Mouse (Mus musculus) lung, postnatal 36 days (tissue): ENCODE results near the gene Srebf2.
A peak's percentile ranks its signal among the peaks of the same experiment; 100 is the strongest.

ENCODE experiments used
- DNase-seq: peaks from one replicate; pipeline ENCODE4 v3.0.0; 2022; ENCODE audit warnings: mixed read lengths

Srebf2 gene

DNA sequence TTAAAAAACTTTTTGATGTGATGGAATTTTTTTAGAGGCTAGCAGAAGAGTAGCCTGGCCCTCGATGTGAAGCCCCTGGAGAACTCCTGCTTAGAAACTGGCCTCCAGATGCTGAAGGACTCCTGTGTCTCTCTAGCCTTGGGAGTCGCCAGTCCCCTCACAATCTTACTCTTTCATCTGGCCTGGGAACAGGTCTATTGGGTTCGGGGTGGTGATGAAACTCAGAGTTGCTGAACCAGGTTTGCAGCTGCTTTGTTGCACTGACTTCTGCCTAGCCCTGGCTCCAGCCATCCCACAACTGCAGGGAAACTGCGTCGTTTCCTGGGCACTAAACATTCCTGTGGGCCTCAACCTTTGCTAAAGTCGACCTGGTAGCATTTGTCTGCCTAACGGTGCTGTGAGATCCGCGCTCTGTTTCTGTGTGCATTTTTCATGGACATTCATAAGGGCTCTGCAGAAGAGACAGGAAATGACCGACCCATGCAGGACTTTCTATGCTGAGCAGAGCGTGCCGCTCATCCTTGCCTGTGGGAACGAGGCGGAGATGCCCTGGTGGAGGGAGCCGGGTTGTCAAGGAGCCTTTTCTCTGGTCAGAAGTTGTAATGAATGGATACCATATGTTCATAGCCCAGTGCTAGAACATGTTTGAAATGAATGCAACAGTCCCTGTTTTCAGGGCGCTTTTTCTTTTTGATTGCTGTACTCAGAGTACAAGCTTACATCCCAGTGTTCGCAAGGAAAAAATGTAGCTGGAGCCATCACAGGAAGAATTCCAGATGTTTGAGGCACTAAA, 11.5 kb downstream of the Srebf2 start:
- no peak for DNase-seq

DNA sequence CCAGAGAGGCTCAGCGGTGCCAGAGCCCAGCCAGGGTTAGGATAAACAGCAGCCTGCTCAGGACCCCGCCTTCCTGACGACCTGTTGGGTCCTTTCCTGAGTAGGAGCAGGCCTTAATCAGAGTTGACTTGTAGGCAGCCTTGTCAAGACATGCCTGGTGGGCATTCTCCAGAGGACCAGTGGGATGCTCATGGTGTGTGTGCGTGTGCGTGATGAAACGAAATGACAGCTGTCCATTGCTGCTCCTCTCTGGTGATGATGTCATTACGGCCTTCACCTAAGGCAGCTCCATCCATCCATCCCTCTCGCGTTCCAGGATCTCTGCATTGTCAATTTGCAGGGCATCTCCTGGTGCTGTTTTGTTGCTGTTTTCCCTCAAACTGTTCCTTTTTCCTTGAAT, 12.5 kb downstream of the Srebf2 start:
- DNase-seq, result no peak

DNA sequence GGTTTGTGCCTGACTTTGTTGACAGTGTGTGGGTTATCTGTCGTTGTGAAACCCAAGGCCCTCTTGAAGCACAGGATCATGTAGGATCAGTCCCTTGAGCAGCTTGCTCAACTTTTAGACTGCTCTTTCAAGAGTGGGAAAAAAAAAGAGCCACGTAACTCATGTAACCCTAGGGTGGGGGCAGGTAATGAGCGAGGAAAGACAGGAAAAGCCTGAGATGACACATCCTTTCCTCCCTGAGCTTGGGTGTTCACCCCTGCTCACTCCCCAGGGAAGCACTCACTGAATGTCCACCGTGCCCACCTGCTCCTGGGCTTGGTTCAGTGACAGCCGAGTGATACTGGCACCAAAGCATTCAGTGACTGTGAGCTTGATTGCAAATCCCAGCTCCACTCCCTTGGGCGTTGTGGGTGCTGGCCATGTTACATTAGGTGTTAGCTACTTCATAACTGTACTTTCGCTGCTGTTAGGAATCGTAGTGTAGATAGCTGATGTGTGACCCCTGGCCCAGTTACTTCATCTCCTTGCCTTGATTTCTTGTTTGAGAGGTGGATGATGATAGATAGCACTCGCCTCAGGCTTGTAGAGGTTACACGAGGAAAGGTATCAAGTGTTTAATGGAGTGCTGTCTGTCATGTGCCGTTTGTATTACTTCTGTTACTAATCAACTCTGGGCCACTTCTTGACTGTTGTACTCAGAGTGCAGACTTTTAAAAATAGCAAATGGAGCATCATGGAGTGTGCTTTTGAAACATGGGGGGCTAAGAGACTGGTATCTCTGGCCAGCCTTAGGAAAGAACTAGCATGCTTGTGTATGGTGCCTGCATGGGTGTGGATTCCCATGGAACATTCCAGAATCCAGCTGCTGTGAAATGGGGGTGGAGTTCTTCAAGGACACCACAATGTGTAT, 14.0 kb downstream of the Srebf2 start:
- DNase-seq, result peak; percentile 62

DNA sequence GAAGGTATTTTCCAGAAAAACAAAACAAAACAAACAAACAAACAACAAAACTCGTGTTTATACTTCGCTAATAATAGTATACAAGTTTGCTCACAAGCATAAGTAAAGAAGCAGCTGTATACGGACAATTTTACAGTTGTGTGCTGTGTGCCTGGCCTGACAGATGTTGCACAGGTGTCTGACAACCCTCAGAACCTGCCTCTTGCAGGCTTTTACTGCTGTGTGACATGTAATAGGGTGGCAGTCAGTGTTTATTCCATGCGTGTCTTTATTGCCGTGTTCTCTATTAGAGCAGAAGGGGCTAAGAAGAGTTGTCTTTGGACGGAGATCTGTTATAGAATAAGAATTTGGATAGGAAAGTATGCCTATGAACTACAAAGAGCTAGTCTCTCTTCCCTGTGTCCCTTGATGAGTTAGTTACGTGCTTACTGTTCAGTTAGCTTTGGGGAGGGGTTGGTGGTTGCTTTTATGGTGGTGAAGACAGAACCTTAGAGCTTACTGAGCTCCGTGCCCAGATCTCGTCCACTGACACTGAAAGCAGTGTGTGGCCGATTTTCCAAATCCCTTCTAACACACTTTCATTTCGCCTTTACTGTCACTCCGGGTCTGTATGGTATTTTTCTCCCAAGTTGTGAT, 15.1 kb downstream of the Srebf2 start:
- no peak for DNase-seq

DNA sequence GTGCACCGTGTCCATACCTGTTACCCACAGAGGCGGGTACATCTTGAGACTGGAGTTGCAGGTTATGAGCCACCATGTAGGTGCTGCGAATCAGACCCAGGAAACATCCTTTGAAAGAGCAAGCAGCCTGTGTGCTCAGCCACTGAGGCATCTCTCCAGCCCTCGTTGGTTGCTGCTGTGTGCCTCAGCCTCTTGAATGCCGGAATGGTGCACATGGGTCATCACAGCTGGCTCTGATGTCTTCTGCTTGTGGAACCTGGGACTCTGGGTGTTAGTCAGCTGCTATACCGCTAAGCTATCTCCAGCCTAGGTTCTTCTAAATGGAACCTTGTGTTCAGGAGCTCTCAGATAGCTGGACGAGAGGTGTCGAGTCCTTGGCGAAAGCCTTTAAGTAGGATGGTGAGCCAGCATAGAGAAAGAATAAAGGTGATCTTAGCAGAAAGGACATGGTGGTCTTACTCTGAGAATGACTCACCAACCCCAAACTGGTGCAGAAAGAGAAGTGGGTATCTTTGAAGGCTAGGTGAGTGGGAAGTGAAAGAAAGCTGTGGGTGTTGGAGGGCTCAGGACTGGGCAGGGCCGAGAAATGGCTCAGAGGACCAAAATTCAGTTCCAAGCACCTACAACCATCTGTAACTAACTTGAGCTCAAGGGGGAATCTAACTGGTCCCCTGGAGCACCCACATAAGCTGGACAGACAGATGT, 16.5 kb downstream of the Srebf2 start:
- DNase-seq, result no peak

DNA sequence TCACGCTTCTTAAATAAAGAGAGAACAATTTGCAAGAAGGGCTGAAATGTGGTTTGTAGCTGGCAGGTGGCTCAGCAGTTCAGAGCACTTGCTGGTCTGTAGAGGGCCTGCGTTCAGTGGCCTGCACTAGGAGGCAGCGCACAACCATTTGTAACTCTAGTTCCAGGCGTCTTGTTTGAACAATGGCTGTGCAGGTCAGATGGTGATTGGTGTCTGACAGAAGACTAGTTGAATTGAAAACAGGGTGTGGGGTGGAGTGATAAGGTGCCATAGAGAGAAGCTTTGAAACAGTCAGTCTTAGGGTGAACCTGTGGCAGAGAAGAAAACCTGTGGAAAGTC, 17.0 kb downstream of the Srebf2 start:
- DNase-seq, result no peak

DNA sequence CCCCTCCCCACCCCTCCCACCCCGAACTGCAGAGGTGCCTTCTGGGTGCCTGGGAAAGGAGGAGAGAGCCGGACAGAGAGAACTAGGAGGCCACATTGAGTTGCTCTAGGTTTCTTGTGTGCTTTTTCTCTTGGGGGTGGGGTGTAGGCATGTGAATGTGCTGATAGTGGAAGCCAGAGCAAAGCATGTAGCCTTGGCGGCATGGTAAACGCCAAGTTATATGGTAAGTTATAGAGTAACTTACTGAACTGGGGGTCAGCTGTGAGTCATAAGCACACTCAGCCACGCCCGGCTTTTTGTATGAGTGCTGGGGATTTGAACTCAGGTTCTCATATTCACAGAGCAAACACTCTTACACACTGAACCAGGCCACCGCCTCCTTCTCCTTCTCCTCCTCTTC, 17.5 kb downstream of the Srebf2 start:
- no peak for DNase-seq

DNA sequence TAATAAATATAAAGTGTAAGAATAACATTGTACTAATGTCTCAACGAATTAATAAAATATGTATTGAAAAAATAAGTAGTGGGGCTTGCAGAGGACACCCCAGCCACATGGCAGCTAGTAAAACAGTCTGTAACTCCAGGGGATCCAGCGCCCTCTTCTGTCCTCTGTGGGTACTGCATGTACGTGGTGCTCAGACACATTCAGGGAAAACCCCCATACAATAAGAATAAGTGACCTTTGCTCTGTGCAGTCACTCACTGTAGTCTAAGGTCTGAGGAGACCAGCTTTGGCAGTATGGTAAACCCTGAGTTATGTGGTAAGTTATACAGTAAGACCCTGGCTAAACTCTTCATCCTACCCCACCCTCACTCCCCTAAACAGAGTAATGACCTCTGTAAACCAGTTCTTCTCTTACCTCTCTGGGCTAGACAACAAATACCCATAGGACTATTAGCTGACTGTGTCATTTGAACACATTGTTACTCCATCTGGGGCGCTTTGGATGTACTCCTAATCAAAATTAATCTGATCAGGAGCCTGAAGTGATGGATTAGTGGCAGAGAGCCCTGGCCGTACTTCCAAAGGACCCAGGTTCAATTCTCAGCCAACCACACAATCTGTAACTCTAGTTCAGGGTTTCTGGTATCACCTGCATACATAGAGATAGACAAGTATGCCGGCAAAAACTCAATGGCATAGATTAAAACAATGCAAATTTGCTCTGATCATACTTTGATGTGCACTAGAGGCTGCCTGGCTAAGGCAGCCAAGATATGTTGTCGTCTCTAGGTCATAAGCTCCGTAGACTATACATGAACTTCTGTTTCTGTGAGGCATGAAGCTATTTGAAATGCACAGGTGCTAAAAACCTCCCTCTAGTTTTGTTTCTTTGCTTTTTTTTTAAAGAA, 18.6 kb downstream of the Srebf2 start:
- DNase-seq, result peak; percentile 94

DNA sequence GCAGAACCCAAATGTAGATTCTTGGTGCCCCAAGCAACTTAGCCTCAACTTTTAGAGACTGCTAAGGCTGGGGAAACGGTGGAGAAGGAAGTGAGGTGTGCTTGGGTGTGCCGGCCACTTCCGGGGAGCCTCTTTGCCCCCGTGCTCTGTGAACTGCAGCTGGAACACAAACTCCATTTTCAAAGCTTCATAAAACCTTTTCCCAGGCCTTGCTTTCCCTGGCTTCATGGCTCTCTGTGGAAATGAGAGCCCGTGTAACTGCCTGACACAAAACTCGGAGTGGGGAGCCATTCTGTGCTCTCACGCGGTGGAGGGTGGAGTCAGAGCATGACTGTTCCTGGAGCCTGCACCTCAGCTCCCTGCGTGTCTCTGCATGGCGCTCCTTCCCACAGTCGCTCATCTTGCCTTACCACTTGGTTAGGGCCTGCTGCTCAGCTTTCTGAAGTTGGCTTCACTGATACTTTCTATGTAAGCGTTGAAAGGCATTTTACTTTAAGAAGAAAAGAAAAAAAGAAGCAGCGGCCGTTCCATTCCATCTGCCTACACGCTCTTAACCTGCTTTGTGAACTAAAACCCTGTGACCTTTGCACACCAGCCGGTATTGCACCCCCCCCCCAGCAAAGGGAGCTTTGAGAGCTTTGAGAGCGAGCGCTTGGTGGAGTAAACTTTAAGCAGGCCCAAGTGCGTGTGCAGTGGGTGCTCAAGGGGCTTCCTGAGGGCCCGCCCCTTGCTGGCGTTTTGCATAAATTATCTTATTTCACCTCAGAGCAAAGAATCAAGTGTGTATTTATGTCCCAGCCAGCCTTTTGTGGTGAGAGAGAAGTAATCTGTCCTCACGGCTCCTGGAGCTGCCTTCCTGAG, 19.5 kb downstream of the Srebf2 start:
- DNase-seq, result no peak

DNA sequence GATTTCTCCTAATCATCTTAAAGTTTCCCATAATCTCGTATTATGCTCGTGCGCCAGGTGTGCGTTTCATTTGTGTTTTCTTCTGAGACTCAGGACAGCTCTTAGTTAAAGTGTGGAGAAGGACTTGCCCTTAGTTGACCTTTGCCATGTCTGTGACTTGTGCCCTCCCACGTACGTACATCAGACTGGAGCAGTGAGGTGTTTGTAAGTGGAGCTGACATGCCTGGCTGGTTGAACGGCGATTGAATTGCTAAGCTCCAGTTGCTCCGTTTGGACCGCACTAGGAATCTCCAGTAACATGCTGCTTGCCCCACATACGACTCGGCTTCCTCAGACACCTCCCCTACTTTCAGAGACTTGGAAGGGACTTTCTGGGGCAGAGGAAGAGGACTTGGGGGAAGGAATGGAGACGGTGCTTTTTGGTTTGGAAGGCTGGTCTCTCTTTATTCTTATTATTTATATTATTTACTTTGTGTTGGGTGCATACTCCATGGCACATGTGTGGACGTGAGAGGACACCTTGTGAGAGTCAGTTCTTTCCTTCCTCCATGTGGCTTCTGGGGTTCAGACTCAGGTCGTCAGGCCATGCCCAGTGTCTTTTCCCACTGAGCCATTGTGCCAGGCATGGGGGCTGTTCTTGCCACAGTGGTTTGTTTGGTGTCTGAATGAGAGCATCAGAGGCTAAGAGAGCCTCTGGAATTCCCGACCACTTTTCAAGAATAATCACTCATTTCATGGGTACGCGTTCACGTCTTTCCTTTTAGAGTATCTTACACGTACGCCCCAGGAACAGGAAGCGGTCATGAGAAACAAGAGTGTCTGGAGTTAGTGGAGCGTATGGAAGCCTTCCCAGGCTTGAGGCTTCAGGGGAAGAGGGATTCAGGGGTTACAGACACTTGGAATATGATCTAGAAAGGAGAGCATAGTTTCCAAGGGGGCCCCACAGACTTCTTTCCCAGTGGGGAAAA, 20.5 kb downstream of the Srebf2 start:
- no peak for DNase-seq

DNA sequence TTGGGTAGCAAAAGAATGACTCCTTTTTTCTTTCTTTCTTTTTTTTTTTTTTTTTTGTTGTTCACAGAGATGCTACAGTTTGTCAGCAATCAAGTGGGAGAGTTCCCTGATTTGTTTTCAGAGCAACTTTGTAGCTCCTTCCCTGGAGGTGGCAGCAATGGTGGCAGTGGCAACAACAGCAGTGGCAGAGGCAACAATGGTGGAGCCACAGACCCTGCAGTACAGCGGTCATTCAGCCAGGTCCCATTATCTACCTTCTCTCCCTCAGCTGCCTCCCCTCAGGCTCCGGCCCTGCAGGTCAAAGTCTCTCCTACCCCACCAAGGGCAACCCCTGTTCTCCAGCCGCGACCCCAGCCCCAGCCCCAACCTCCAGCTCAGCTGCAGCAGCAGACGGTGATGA, 22.7 kb downstream of the Srebf2 start:
- DNase-seq, result no peak

DNA sequence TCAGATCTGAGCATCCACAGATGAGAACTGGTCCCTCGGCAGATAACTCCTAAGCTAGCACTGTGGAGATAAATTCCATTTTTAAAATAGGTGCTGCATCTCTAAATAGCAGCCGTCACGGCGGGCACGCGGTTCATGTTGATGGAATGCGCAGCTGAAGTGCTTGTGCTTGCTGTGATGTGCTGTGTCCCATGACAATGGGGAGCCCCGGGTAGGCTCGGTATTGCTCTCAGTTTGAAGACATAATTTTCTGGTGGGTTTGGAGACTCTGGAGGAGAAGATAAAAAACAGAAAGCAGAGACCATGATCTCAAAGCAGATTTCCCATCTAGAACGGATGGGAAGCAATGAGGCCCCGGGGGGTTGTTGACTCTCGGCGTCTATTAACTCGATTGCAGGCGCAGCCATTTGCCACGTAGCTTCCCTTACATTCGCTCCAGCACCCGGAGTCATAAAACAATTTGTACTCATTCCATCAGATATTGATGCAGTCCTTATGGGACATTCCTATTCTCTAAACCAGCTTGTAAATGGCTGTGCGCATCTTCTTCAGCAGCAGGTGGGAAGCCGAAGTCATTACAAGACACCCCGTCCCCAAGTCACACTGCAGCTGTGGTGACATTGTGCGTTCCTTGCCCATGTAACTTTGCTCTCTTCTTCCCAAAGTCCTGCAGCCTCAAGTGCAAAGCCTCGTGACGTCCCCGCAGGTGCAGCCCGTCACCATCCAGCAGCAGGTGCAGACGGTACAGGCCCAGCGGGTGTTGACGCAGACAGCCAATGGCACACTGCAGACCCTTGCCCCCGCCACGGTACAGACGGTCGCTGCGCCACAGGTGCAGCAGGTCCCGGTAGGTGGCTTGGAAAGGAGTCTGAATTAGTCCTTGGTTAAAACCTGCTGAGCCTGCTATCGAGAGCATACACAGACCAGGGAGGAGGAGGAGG, 23.7 kb downstream of the Srebf2 start:
- no peak for DNase-seq

DNA sequence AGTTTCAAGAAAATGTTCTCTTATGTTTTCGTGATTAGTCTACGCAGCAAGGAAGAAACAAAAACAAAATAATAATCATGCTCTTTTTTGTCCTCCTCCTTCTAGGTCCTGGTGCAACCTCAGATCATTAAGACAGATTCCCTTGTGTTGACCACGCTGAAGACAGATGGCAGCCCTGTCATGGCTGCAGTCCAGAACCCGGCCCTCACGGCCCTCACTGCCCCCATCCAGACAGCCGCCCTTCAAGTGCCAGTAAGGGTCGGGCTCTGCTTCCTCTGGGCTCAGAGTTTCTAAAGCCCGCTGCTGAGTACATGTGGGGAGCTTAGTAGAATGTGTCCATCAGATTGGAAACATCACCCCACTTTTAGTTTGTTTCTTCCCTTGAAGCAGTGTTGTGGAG, 25.7 kb downstream of the Srebf2 start:
- no peak for DNase-seq

DNA sequence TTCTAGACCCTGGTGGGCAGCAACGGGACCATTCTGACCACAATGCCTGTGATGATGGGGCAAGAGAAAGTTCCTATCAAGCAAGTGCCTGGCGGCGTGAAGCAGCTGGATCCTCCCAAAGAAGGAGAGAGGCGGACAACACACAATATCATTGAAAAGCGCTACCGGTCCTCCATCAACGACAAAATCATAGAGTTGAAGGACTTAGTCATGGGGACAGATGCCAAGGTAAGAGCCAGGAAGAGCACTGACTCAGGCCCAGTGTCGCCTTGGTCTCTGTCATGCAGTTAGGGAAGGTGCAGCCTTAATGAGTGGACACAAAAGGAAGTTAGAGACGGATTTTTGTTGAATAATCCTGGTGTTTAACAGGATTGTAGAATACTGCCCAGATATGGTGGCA, 28.1 kb downstream of the Srebf2 start:
- no peak for DNase-seq

DNA sequence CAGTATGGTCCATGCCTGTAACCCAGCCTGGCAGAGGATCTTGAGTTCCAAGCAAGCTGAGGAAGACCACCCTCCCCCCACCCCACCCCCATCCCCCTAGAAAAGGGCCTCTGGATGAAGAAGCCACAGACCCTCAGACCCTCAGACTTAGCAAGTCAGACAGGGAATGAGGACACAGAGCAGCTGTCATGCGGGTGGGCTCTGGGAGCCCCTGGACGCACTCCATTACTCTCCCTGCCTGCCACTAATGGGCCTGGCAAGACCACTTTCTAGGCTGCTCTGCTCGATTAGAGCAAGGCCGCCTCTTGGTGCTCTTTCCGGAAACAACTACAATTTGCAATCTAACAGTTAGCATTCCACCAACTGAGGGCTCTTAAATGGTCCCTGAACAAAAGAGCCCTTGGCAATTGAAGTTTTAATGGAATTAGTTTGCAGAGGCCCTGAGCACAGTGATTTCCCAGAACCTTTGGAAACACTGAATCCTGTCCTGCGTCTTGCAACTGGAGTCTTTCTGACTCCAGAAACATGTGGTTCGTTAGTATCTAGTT, 30.8 kb downstream of the Srebf2 start:
- no peak for DNase-seq

DNA sequence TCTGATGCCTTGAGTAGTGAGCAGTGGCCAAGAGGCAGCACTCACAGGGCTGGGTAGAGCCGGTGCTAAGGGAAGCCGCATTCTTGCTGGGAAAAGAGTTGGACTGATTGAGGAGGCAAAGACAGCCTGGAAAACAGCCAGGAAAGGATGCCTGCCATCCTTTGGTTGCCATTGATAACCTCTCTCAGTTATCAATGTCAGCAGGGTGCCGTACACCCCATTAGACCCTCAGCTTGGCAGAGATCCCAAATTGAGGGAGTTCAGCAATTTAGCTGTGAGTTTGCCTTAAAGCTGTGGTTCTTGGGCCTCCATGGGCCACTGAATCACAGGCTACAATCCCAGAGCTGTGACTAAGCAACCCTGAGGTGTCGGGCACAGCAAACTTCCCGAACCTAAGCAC, 34.1 kb downstream of the Srebf2 start:
- DNase-seq, result no peak

DNA sequence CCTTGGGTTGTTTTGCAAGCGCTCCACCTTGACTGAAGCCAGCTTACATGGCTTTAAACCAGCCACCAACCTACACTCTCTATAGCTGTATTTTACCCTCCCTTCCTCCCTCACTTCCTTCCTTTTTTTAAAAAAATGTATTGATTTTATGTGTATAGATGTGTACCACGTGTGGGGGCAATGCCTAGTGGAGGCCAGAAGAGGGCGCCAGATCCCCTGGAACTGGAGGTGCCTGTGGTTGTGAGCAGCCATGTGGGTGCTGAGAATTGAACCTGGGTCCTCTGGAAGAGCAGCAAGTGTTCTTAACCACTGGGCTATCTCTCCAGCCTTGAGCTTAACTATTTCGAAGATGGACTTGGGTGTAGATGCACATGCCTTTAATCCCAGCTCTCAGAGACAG, 35.3 kb downstream of the Srebf2 start:
- no peak for DNase-seq

DNA sequence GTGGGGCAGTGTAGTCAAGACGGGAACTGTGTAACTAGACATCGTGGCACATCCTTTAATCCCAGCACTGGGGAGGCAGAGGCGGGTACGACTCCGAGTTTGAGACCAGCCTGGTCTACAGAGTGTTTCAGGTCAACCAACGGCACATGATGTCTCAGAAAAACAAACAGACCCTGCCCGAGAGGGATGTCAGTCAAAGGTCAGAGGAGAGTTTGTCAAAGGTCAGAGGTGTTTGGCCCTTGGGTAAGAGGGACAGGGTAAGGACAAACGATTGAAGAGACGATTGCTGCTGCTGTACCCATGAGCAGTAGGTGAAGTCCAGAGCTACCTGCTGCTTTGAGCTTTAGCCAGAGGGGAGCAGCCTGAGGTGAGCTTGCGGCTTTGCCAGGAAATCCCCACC, 36.6 kb downstream of the Srebf2 start:
- DNase-seq, result no peak
